Mouse (Mus musculus) lung, postnatal 36 days (tissue): ENCODE data around the gene Lrrc45.
"Not testable (repeated sequence)": the region's sequence is repeated elsewhere in the genome, so short reads cannot be mapped to it uniquely, and the experiment has no call there.

Source experiments
- DNase-seq: peaks from one replicate; pipeline ENCODE4 v3.0.0; 2022; ENCODE audit warnings: mixed read lengths

Lrrc45 gene

DNA sequence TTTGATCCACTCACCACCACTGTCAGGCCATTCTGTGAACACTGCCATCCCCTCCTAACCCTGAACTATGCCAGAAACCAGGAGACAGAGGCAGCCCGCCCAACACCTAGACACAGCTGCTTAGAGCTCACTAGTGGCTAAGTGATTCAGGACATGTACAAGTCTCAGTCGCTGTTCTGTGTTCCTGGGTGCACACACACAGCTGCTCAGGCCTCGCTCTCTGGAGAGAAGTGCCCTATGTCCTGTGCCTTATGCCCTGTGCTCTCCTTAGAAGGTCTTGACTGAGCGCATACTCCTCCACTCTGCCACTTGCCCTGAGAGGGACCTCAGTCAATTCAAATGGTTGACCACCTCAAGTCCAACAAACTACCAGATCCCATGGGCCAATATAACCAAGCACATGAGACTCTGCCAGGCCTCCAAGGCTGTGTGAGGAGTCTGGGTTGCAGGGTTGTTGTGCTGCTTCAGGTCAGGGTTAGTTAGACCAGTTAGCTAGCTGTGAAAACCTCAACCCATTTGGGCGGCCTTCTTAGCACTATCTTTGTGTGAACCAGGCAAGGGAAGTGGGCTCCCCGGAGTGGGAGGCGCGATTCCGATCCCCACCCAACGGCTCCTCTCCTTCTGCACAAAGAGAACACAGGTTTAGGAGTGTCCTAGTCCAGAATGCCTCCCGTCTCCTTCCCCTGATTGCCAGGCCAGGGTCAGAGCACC, 15.0 kb downstream of the Lrrc45 start:
- DNase-seq: peak; percentile 47

DNA sequence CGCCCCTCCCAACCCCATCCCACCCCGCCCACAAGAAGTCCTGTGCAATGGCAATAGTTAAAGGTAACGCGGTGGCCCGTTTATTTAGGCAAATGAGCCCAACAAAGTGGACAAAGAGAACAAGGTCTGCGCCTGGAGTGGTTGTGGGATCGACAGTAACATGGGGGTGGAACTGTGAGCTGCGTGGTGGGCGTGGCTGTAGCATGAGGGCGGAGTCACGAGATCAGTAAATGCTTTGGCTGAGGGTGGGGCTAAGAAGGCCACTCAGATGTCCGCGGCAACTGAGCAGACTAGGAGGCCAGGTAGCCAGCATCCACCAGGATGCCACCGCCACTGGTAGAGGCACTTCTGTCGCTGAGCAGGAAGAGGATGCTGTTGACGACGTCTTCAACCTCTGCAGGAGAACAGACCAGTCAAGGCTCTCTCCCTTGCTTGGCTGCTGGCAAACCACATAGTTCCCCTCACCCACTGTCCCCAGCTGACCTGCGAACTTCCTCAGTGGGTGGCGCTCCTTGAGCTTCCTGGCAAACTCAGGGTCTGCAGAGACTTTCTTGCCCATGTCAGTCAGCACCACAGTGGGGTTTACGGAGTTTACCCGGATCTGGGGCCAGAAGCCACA, 15.8 kb downstream of the Lrrc45 start:
- DNase-seq: peak; percentile 88

- no peak for DNase-seq
Observed at GRCm38 (mm10) chr11:120730331-120730870, 16.7 kb downstream of the Lrrc45 start.

- no peak for DNase-seq
Observed at GRCm38 (mm10) chr11:120731395-120731794, 17.7 kb downstream of the Lrrc45 start.

- DNase-seq: peak; percentile 79
Observed at GRCm38 (mm10) chr11:120731858-120732680, 18.3 kb downstream of the Lrrc45 start, which contains the start of gene Cbr2. Gene Cbr2 (minus strand): TSS chr11:120732114.

DNA sequence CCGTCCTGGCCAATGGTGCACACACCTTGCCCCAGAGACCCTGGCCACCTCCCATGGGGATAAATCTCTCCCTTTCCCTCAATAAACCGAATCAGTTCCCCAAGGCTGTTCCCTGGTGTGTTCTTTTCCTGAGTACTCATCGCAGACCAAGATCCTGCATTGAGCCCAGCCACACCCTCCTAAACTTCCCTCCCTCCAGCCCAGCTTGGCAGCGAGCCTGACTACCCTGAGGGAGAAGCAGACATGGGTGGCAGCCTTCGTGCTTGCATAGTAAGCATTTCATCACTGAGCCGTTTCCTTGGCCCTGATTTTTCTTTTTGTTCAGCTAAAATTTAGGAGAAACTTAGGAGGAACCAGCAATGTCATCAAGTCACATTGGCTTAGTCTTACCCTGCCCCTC, 19.8 kb downstream of the Lrrc45 start:
- DNase-seq: peak; percentile 86

GRCm38 (mm10) chr11:120736424-120736823, 22.7 kb downstream of the Lrrc45 start:
- no peak for DNase-seq

GRCm38 (mm10) chr11:120740981-120741380, 27.3 kb downstream of the Lrrc45 start:
- DNase-seq: no peak

GRCm38 (mm10) chr11:120744121-120744701, 30.5 kb downstream of the Lrrc45 start:
- DNase-seq: peak; percentile 91

GRCm38 (mm10) chr11:120747974-120748373, 34.2 kb downstream of the Lrrc45 start:
- DNase-seq: peak; percentile 60

DNA sequence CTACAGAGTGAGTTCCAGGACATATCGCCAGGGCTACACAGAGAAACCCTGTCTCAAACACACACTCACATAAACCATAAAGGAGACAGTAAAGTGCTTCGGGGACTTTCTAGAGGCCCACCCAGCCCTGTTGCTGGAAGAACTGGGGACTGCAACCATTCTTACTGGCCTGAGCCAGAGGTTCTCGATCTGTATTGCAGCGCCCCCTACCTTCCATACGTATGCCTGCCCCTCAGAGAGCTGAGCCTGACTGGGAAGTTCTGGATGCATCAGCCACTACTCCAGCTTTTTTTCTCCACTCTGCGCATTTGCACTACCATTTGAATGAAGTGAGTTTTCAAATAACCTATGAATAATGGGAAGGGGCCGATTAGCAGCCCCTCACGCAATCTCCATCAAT, 35.7 kb downstream of the Lrrc45 start:
- DNase-seq: peak; percentile 79

GRCm38 (mm10) chr11:120751606-120752005, 37.9 kb downstream of the Lrrc45 start:
- DNase-seq: no peak

GRCm38 (mm10) chr11:120760236-120760635, 46.5 kb downstream of the Lrrc45 start:
- no peak for DNase-seq

- no peak for DNase-seq
Observed at GRCm38 (mm10) chr11:120761811-120762671, 48.3 kb downstream of the Lrrc45 start.

DNA sequence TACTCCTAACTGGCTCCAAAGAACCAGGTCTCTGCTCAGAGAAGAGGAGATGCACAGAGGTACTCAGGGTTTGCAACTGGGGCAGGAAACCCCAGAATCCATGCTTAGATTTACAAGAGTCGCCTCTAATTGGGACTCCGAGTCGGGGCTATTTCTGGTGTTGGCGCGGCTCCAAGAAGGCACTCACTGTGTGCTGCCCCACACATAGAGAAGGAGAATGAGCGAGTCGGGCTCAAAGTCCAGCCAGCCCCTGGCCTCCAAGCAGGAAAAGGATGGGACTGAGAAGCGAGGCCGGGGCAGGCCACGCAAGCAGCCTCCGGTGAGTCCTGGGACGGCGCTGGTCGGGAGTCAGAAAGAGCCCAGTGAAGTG, 48.9 kb downstream of the Lrrc45 start, which contains the start of gene Hmga1b:
TSS of gene Hmga1b (plus strand) at position 123 of the 370 bp plus-strand sequence.
- DNase-seq: not testable (repeated sequence)

- not testable (repeated sequence) for DNase-seq
Observed at GRCm38 (mm10) chr11:120763121-120763999, 49.6 kb downstream of the Lrrc45 start.

- DNase-seq: not testable (repeated sequence)
Observed at GRCm38 (mm10) chr11:120767023-120767422, 53.3 kb downstream of the Lrrc45 start.

DNA sequence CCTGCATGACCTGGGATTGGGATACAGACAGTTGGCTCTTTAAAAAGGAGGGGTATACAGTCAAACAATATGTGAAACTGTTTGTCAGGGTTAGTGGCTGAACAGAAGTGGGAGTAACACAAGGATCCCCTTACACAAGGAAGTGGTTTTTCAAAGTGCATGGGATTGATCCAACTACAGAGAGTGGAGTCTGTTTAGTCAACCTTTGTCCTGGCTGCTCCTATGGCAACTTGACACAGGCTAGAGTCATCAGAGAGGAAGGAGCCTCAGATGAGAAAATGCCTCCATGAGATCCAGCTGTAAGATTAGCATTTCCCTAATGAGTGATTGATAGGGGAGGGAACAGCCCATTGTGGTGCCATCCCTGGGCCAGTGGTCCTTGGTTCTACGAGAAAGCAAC, 54.5 kb downstream of the Lrrc45 start:
- DNase-seq: peak; percentile 58
